Mouse (Mus musculus): ENCODE results near the gene Stard5.

Gene Stard5

GRCm38 (mm10) chr7:83666087-83666595 lies 34.4 kb downstream of the Stard5 start:
- DNase-seq (ENCODE audit: low spot score) = no peak

- no peak for DNase-seq (ENCODE audit: low spot score)
Observed at GRCm38 (mm10) chr7:83667936-83668645, 36.3 kb downstream of the Stard5 start.

DNA sequence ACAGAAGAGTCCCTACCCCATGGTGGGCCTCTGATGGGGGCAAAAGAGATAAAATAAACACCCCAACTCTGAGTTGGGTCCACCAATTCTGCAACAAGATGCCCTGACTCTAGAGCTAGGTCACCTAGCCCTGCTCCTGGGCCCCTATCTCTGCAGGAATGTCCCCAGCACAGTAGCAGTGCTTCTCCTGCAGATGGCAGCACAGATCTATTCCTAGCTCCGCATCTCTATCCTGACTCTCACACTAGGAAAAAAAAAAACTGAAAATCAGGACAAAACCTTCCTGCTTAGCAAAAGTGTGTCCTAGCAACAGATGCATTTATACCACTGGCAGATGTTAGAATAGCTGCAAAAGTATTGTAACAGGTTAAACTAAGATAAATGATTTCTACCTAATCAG lies 37.0 kb downstream of the Stard5 start:
- DNase-seq (ENCODE audit: low spot score) = peak; percentile 66

GRCm38 (mm10) chr7:83671573-83671972 lies 39.8 kb downstream of the Stard5 start:
- no peak for DNase-seq (ENCODE audit: low spot score)

DNA sequence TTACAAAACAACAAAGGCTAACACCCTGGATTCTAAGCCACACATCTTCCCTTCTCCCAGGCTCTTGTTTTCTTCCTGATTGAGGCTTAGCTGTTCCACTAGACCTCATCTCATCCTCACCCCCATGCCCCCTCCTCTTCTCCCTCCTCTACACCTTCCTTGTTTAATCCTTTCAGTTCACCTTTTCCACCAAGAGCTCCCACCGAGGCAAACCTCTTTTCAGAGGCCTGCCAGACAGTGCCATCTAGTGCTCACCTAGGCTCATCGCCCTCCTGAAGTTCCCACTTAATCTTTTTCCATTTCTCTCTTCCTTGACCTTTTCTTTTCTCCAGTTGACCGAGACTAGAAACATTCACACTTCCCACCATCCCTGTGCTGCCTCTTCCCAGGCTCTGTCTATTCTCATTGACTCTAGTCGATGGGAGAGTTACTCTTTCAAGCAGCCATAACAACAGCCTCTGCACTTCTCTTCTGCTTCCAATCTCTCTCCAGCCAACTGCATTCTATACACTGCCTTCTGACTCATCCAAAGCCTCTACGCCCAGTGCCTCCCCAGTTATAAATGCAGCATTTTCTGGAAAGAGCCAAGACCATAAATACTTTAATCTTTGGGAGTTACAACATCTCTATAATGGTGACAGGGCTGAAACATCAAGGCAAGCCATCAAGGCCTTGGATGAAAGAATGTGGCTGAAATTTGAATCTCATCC lies 43.9 kb downstream of the Stard5 start:
- no peak for DNase-seq (ENCODE audit: low spot score)

DNA sequence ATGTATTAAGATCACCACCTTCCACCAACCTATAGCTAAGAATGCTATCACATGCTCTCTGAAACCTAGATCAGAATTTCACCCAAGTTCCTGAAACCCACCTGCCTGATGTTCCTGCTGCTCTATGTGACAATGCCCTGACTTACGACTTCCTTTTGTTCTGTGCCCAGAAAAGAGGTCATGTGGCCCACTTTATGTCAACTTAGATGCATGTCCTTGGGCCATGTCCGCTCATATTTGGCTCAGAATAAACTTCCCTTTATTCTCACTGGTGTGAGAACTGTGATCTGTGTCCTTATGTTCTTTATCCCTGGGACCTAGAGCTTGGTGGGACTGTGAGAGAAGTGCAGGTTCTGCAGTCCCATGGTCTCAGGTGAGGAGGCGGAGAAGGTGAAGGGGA lies 45.5 kb downstream of the Stard5 start:
- DNase-seq (ENCODE audit: low spot score) = no peak

DNA sequence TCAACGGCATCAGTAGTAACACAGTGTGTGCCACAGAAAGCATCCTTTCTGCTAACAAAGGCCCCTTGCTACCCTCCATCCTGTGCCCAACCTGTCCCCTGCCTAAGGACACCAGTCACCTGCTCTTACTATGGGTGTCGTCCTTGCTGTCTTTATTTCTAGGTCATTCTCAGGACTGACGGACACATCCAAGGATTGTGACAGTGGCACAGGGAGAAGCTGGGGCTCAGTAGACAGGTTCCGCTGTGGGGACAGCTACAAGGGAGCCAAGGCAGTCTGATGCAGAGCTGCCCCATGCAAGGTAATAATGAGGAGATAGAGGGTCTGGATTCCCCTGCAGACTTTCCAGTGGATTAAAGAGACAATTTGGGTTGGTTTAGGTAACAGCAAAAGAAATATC lies 46.7 kb downstream of the Stard5 start:
- DNase-seq (ENCODE audit: low spot score) = no peak

GRCm38 (mm10) chr7:83682640-83683274 lies 51.0 kb downstream of the Stard5 start:
- DNase-seq (ENCODE audit: low spot score) = peak; percentile 28

DNA sequence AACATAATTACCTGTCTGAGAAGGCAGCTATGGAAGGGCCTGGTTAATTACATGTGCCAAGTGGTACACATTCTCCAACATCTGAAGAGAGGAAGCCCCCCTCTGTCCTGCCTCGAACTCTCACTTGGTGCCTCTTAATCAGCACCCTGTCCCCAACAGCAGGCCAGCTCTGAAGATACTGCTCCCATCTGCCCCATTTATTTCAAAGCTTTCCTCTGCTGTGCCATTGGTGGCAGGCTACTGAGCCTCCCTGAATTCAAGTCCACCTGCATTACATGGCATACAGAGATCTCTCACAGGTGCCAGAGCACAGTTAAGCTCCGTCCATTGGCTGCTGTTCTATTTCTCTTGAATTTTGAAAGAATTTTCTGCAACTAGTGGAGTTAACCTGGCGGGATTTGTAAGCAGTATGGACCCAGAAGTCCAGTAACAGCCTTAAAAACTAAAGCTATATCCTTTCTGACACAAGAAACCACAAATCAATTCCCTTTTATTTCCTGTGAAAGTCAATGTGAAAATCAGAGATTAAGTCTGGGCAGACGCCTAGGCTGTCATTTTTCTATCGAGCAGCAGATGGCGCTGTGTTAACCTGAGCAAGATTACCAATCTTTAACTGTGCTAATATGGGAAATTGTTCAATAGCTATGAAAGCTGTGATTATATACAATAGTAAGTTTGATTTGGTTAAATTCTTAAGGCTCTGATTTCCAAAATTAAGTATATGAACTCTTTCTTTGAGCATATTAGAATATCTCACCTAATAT lies 63.9 kb downstream of the Stard5 start:
- peak; percentile 40 for DNase-seq (ENCODE audit: low spot score)

DNA sequence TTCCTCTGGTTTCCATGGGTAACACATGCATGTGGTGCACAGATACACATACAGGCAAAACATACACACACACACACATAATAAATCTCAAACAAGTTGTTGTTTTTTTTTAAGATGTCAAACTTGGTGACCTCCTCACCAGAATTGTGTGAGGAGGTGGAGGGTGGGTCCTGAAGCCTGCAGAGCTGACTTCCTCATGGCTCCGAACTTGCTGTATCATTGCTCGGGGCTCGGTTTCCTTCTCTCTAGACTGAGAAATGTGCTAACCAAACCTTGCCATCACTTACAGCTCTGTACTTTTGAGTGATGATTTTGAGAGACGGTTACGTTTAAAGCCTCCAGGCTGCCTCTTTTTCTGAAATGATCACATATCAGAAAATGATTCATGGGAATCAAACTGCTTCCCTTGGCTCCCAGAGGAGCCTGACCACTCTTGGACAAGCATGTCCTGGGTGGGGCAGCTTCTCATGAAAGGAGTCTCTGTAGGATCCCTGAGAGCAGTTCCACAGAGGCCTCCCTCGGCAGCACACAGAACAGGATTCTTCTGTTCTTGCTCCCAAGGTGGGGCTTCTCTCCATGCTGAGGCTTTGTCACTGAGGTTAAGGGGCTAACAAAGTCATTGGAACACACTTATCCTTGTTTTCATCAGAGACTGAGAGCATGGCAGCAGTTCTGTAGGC lies 67.4 kb downstream of the Stard5 start:
- no peak for DNase-seq (ENCODE audit: low spot score)
